10 mouse cellular contexts compared by ENCODE assay signal in the genomic region with DNA sequence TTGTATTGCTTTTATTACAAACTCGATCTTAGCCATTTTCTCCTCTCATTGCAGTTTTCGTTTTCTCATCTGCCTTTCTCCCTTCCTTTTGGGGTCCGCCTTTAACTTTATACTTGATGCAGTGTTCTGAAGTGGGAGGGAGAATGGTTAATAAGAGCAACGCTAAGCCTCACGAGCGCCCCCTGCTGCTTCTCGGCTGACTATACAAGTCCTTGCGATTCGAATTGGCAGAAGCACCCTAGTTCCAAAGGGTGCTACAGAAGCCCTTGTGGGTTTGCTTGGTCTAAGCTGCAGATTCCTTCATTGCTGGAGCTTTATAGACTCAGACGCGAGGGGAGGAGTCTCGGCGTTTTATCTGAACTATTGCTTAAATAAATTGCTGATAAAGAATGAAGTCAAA. TPM values are rescaled to one million over a fixed set of nuclear protein-coding genes. Genes with fewer than 3 reads are reported as not detected.
DNase-seq lines count a peak whose midpoint lies in the region; ATAC-seq lines count a peak whose summit lies in the region.
"Had no signal": no experiment of that assay in that cellular context is flagged by ENCODE, and none has a peak within 500 bp of the region (broad histone marks: within the 10 kb centered on the region; RNA-seq: fewer than 3 reads in every experiment).

No protein-coding gene starts in this region.

- no peak overlapping the region for H3K27ac ChIP-seq in kidney, embryonic 14.5 days (ENCODE audit: low read depth, low read length)
- H3K27ac ChIP-seq in embryonic facial prominence, embryonic 14.5 days (replicated peaks; ENCODE audit: low read depth, low read length), result no peak overlapping the region
- H3K27ac ChIP-seq: embryonic facial prominence, embryonic 13.5 days had no signal

- no peaks in the 10 kb centered on the region for H3K9me3 ChIP-seq in kidney, embryonic 14.5 days (ENCODE audit: control insufficient read depth, low read length)
- H3K9me3 ChIP-seq in embryonic facial prominence, embryonic 14.5 days (ENCODE audit: control insufficient read depth, low read length), result no peaks in the 10 kb centered on the region
- H3K9me3 ChIP-seq: embryonic facial prominence, embryonic 13.5 days had no signal

- no peaks in the 10 kb centered on the region for H3K27me3 ChIP-seq in kidney, embryonic 14.5 days (ENCODE audit: control insufficient read depth, insufficient read depth, low read length)
- no peaks in the 10 kb centered on the region for H3K27me3 ChIP-seq in embryonic facial prominence, embryonic 14.5 days (replicated peaks; ENCODE audit: control insufficient read depth, insufficient read depth, low read length)
- H3K27me3 ChIP-seq: embryonic facial prominence, embryonic 13.5 days had no signal

- no peak overlapping the region for H3K9ac ChIP-seq in kidney, embryonic 14.5 days (ENCODE audit: low read depth, low read length)
- H3K9ac ChIP-seq in embryonic facial prominence, embryonic 14.5 days (ENCODE audit: low read depth, low read length), result no peak overlapping the region
- H3K9ac ChIP-seq: embryonic facial prominence, embryonic 13.5 days had no signal

- ATAC-seq in kidney, embryonic 14.5 days (ENCODE audit: low FRiP score, low TSS enrichment), result no peak
- no peak for ATAC-seq in embryonic facial prominence, embryonic 14.5 days (ENCODE audit: low read depth)
- peak; percentile 52 for ATAC-seq in inflammation-experienced regulatory T-cells, adult 6 months

- no peak overlapping the region for H3K4me2 ChIP-seq in kidney, embryonic 14.5 days (replicated peaks; ENCODE audit: low read depth, low read length)
- H3K4me2 ChIP-seq in embryonic facial prominence, embryonic 14.5 days (ENCODE audit: low read depth, low read length), result no peak overlapping the region
- H3K4me2 ChIP-seq: embryonic facial prominence, embryonic 13.5 days had no signal

- H3K4me1 ChIP-seq in kidney, embryonic 14.5 days (ENCODE audit: control insufficient read depth, insufficient read depth, low read length), result no peaks in the 10 kb centered on the region
- H3K4me1 ChIP-seq in embryonic facial prominence, embryonic 14.5 days (ENCODE audit: control insufficient read depth, insufficient read depth, low read length), result no peaks in the 10 kb centered on the region
- H3K4me1 ChIP-seq: embryonic facial prominence, embryonic 13.5 days had no signal

- peak; percentile 73 for DNase-seq in kidney, adult 18-20 months
- DNase-seq in adrenal gland, postnatal 25 days, result peak; percentile 80
- peak; percentile 81 for DNase-seq in embryonic facial prominence, embryonic 14.5 days (ENCODE audit: low spot score)
- peak; percentile 74 for DNase-seq in left cerebral cortex, postnatal 4 days
- DNase-seq in ovary, postnatal 10 days (ENCODE audit: low spot score), result peak; percentile 27
- DNase-seq in thymus, postnatal 14 days, result peak; percentile 65

- WGBS in kidney, embryonic 14.5 days, result 18% methylated on average over 13 of the region's 13 CpGs
- WGBS in embryonic facial prominence, embryonic 14.5 days, result 14% methylated on average over 13 of the region's 13 CpGs

- intact Hi-C loops in left cerebral cortex, postnatal 4 days (cut with DNase I), result no loop called here

- H3K4me3 ChIP-seq in kidney, embryonic 14.5 days (ENCODE audit: low read length), result no peak overlapping the region
- H3K4me3 ChIP-seq in embryonic facial prominence, embryonic 14.5 days (ENCODE audit: low read depth, low read length), result no peak overlapping the region
- H3K4me3 ChIP-seq: embryonic facial prominence, embryonic 13.5 days; myocyte had no signal

- H3K36me3 ChIP-seq in kidney, embryonic 14.5 days (ENCODE audit: control insufficient read depth, insufficient read depth, low read length), result no peaks in the 10 kb centered on the region
- H3K36me3 ChIP-seq in embryonic facial prominence, embryonic 14.5 days (ENCODE audit: control insufficient read depth, insufficient read depth, low read length), result no peaks in the 10 kb centered on the region
- H3K36me3 ChIP-seq: embryonic facial prominence, embryonic 13.5 days had no signal

RNA-seq across cellular contexts. Expression of gene Helt, which starts 12.9 kb away (rescaled TPM):
- polyA plus RNA-seq in kidney, embryonic 14.5 days (2014; fragmentation: Nextera tagmentation; extraction: Ambion mirVana), result not detected in 2 replicates
- not detected in 2 replicates for total RNA-seq in adrenal gland, postnatal 25 days (2021)
- polyA plus RNA-seq in embryonic facial prominence, embryonic 14.5 days (2014; fragmentation: Nextera tagmentation; extraction: Ambion mirVana), result 0.39 and 0.72 TPM in 2 replicates
- polyA plus RNA-seq in inflammation-experienced regulatory T-cells, adult 6 months (2017; shearing (Covaris generic)), result not detected
- total RNA-seq in left cerebral cortex, postnatal 4 days (2021), result under 1 TPM; 0.60 to 0.70 TPM
- polyA plus RNA-seq: embryonic facial prominence, embryonic 13.5 days; myocyte had no signal

Comparison
In these comparisons a context has a peak if more than half of its experiments do, and no peak if none do; other contexts are left out.
1. DNase-seq: peak in every context shown above with its lines; median percentile 81 in embryonic facial prominence, embryonic 14.5 days; 80 in adrenal gland, postnatal 25 days; 74 in left cerebral cortex, postnatal 4 days; 73 in kidney, adult 18-20 months; 65 in thymus, postnatal 14 days; 27 in ovary, postnatal 10 days.